Mouse (Mus musculus): ENCODE measurements at regions not wholly inside any gene's neighbourhood (a gene's known extent, or its start where the extent isn't known, plus 50 kb on each side); places are given as distances from the start of the nearest gene placed in this dataset.
"Not testable (repeated sequence)": the region's sequence is repeated elsewhere in the genome, so short reads cannot be mapped to it uniquely, and the experiment has no call there.

GRCm38 (mm10) chrX:17818325-17818724, 246.2 kb upstream of the Fundc1 start:
- peak; percentile 30 for DNase-seq

- no peak for DNase-seq
Measured at GRCm38 (mm10) chrX:17817651-17818050, 245.5 kb upstream of the Fundc1 start.

GRCm38 (mm10) chrX:17788048-17788447, 215.9 kb upstream of the Fundc1 start:
- peak; percentile 9 for DNase-seq

DNA sequence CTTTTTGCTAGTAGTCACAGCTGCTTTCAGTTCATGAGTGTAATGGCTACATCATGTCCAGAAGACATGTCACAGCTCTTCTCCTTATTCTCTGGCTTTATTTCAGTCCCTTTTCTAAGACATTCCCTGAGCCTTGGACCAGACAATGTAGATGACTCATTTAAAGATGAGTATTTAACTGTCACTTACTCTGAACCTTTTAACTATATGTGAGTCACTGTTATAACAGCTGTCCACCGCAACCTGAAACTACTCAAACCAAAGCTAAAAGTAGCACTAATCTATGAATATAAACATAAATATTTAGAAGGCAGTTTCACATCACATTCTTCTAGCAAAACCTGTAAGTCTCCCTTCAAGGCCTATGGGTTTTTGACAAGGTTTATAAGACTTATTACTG, 203.8 kb upstream of the Fundc1 start:
- DNase-seq: no peak

DNA sequence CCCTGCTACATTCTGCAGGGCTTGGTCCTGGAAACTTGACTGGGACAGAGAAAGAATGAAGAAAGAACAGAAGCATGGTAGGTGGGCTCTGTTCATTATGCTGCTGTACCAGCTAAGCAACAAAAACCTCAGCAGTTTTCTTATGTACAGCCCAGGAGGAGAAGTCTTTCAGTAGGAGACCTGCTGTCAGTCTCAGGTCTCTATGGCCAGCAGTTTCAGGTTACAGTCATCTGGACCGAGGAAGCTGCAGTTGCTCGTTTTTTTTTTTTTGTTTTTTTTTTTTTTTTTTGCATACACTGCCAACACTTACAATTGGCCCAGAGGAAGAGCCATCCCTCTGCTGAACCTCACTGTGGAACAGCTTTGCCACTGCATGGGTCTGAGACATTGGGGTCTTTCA, 180.7 kb upstream of the Fundc1 start:
- no peak for DNase-seq

DNA sequence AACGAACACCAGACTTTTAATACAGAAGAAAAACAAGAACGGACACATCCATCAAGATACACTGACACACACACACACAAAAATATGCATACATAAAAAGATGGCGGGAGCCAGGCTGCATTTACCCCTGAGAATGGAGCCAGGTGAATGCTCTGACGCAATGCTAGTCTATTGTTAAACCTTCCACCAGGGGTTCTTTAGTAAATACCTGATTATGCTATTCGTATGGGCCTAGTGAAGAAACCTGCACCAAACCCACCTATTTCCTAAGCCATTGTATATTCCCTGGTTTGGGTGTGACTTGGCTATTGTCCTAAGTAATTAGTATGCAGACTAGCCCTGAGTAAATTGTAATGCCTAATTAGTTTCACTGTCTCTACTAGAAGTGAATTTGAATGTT, 179.3 kb upstream of the Fundc1 start:
- no peak for DNase-seq

- no peak for DNase-seq
Measured at GRCm38 (mm10) chrX:17730233-17730632, 158.1 kb upstream of the Fundc1 start.

GRCm38 (mm10) chrX:17725780-17726220, 153.7 kb upstream of the Fundc1 start:
- no peak for DNase-seq

DNA sequence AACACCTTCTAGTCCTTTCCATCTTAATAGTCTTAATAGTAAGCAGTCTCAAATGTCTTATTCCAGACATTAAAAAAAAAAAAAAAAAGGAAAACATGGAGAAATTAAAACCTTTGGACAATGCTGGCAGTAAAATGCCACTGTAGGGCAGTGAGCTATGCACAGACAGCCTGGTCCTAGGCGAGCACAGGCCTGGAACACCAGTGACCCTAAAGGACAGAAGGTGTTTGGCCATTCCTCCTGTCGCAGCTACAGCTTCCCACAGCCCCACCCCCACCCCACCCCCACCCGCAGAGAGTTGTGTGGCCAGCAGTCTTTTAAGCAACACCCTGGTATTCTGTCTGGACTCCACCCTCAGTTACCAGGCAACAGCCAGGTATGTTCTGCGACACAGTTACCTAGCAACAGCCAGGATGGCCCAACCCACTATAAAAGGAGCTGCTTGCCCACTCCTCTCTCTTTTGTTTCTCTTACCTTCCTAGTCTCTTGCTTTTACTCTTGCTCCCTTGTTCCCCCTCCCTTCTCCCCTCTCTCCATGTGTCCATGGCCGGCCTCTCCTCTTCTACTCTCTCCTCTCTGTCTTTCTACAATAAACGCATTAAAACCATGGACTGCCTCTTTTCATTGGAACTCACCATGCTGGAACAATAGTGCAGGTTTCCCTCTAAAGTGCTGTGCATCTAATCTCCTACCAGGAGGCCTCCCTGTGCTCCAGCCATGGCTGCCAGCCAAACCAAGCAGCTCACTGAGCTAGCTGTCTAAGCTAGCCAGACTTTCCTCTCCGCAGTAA, 153.1 kb upstream of the Fundc1 start:
- DNase-seq: peak; percentile 8

DNA sequence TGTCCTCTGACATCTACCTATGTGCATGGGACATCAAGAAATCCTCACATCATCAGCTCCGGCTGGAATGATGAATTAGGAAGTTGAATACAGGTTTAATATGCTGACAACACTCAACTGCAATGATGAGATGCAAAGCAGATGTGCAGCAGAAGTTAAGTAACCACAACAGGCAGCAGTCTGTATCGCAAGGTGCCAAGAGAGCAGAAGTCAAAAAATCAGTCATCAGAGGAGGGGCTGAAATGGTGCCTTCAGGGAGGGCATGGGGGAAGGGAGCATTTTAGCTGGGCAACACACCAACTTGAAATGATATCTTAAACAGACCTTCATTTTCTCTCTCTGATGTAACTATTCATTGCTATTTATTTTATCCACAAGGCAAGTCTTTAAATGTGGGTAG, 152.3 kb upstream of the Fundc1 start:
- no peak for DNase-seq

- DNase-seq: not testable (repeated sequence)
Measured at GRCm38 (mm10) chrX:17721866-17722625, 149.9 kb upstream of the Fundc1 start.

- DNase-seq: no peak
Measured at GRCm38 (mm10) chrX:17714534-17714933, 142.4 kb upstream of the Fundc1 start.

DNA sequence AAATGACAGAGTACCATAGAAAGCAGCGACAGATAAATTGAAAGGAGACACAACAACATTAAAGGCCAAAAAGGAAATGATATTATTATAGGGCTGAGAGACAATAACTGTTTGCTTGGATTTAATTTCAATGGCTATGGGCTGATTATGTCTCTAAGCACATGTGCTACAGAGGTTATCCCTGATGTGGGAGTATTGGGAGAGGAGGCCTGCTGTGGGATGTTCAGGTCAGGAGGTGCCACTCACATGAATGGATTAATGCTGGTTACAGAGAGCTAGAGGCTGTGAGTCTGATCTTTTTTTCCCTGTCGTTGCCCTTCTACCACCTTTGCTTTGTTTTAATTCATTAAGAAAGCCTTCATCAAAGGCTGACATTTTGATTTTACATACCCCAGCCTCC, 140.8 kb upstream of the Fundc1 start:
- DNase-seq: no peak

- no peak for DNase-seq
Measured at GRCm38 (mm10) chrX:17712475-17712874, 140.3 kb upstream of the Fundc1 start.

Data from cerebellum, adult 9-10 months (tissue).